Mouse (Mus musculus) midbrain, embryonic 14.5 days (tissue): ENCODE results near the gene Ctdspl. TPM values are rescaled to one million over a fixed set of nuclear protein-coding genes. Genes with fewer than 3 reads are reported as not detected.
A peak's percentile ranks its signal among the peaks of the same experiment; 100 is the strongest.

ENCODE experiments used
- ATAC-seq: fragments of 200-750 bp; cut with Nextera tagmentation; 2 replicates; pipeline ENCODE4 v1.8.0; 2017; ENCODE audit warnings: moderate number of reproducible peaks, moderate library complexity; ENCODE audit not compliant: low FRiP score, low TSS enrichment
- DNase-seq: peaks from one replicate; pipeline ENCODE4 v3.0.0-alpha.2; 2015
- H3K27ac ChIP-seq: fragments of 300-500 bp; sonication (generic); replicated peaks from 2 replicates; pipeline ENCODE4 v1.5.1; 2014; ENCODE audit warnings: mild to moderate bottlenecking, low read depth, low read length, moderate library complexity
- H3K27me3 ChIP-seq: fragments of 300-500 bp; sonication (generic); 2 replicates; pipeline ENCODE4 v1.6.1; 2014; ENCODE audit warnings: low read length, control low read depth, mixed read lengths; ENCODE audit not compliant: control insufficient read depth, insufficient read depth
- H3K36me3 ChIP-seq: fragments of 300-500 bp; sonication (generic); 2 replicates; pipeline ENCODE4 v1.6.1; 2014; ENCODE audit warnings: low read length, control low read depth; ENCODE audit not compliant: control insufficient read depth, insufficient read depth
- H3K4me1 ChIP-seq: fragments of 300-500 bp; sonication (generic); 2 replicates; pipeline ENCODE4 v1.6.1; 2014; ENCODE audit warnings: mild to moderate bottlenecking, antibody characterized with exemption, low read length, control low read depth; ENCODE audit not compliant: control insufficient read depth, insufficient read depth
- H3K4me2 ChIP-seq: fragments of 300-500 bp; sonication (generic); 2 replicates; pipeline ENCODE4 v1.6.1; 2014; ENCODE audit warnings: mild to moderate bottlenecking, low read length, moderate library complexity
- H3K4me3 ChIP-seq: fragments of 300-500 bp; sonication (generic); replicated peaks from 2 replicates; pipeline ENCODE4 v1.5.1; 2014; ENCODE audit warnings: low read depth, low read length
- H3K9ac ChIP-seq: fragments of 300-500 bp; sonication (generic); replicated peaks from 2 replicates; pipeline ENCODE4 v1.6.1; 2014; ENCODE audit warnings: mild to moderate bottlenecking, low read length, moderate library complexity
- H3K9me3 ChIP-seq: fragments of 300-500 bp; sonication (generic); 2 replicates; pipeline ENCODE4 v1.6.1; 2016; ENCODE audit warnings: low read length, control low read depth, mixed read lengths; ENCODE audit not compliant: control insufficient read depth
- WGBS: fragments of 180-500 bp; shearing (Covaris S2); extraction: QIAGEN DNeasy Blood & Tissue Kit; methylation state at CpG from one replicate; pipeline ENCODE4 v1.1.7; 2014; 5-methylcytosine and 5-hydroxymethylcytosine counted together
- polyA plus RNA-seq: library from polyadenylated mRNA; unstranded; fragments of >200 nt; fragmentation: Nextera tagmentation; extraction: Ambion mirVana; gene quantifications from 2 replicates; pipeline ENCODE4 v1.2.1, GENCODE M21; 2014

Gene Ctdspl
- polyA plus RNA-seq, 1 experiment from 2014 or later = 8.2 TPM

DNA sequence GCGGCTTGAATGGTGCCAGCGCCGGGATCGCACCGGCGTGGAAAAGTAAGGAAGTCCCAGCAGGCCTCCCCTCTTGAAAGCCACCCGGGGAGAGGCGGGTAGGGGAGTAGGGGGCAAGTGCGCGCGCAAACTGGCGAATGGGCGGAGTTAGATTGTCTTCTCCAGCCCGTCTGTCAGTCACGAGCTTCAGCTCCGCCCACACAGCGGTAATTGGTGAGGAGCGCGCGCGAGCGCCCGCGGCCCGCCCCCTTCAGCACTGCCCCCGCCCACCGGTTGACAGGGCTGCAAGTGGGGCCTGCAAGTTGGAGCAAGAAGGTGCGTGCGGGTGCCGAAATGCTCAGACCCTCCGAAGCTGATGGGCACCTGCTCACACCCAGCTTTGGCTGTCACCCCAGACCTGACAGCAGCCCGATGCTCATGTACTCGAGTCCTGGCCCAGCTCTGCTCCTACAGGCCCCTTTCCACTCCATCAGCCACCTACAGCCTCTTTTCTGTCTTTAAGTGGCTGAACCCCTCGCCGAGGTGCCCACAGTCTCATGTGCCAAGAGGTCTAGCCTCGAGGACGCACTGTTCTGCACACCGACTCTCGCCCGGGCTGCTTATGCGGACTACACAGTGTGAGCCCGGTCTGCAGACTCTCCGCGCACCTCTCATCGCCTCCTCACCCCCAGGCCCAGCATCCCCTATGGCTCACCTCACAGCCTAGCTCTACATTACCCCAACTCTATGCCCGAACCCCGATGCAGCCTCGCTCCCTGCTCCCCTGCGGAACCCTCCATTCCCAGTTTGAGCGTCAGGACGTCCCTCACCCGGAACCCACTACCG, 755 bp upstream of the Ctdspl start:
- no peaks in the 10 kb centered on the region for H3K27me3 ChIP-seq
- peak; percentile 89 for ATAC-seq

DNA sequence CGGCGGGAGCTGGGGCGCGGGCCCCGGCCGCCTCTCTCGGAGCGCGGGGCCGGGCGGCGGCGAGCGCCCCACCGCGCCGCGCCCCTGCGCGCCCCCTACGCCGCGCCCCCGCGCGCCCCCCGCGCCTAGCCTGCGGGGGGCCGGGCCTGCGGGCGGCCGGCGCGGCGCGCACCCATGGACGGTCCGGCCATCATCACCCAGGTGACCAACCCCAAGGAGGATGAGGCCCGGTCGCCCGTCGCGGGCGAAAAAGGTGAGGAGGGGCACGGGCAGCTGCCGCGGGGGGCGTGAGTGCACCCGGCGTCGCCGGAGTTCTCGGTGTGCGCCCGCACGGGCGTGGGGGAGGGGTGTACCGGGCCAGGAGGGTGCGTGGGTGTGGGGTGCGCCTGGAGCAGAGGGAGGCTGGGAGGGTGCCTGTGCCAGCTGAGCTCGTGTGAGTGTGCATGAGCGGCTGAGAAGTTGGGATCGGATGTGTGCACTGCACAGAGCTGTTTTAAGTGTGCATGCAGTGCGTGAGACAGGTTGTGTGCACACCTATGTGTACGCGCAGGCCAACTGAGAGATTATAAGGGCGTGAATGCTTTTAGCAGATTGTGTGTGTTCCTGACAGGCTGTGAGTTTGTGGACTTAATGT, 552 bp downstream of the Ctdspl start:
- 4% methylated on average over 31 of the region's 68 CpGs for WGBS
- H3K9ac ChIP-seq = peak overlapping the region; percentile 84
- peaks cover 18% of the 10 kb centered on the region for H3K4me1 ChIP-seq
- H3K27ac ChIP-seq = peak overlapping the region; percentile 84
- peak overlapping the region; percentile 98 for H3K4me2 ChIP-seq
- ATAC-seq (peak; percentile 38; the same call in 1 of the 2 replicates), DNase-seq (peak; percentile 66)
- H3K36me3 ChIP-seq = no peaks in the 10 kb centered on the region
- no peaks in the 10 kb centered on the region for H3K27me3 ChIP-seq
- H3K4me3 ChIP-seq = peak overlapping the region; percentile 70
- H3K9me3 ChIP-seq = no peaks in the 10 kb centered on the region

More for the DNA sequence above, 755 bp upstream of the Ctdspl start:
- peak overlapping the region; percentile 84 for H3K27ac ChIP-seq
- H3K9me3 ChIP-seq = no peaks in the 10 kb centered on the region
- WGBS = under 1% methylated on average over 53 of the region's 53 CpGs
- H3K9ac ChIP-seq = peak overlapping the region; percentile 84
- H3K4me2 ChIP-seq = peak overlapping the region; percentile 98
- peak overlapping the region; percentile 70 for H3K4me3 ChIP-seq
- DNase-seq = peak; percentile 95
- H3K36me3 ChIP-seq = no peaks in the 10 kb centered on the region
- H3K4me1 ChIP-seq = peaks cover 18% of the 10 kb centered on the region

DNA sequence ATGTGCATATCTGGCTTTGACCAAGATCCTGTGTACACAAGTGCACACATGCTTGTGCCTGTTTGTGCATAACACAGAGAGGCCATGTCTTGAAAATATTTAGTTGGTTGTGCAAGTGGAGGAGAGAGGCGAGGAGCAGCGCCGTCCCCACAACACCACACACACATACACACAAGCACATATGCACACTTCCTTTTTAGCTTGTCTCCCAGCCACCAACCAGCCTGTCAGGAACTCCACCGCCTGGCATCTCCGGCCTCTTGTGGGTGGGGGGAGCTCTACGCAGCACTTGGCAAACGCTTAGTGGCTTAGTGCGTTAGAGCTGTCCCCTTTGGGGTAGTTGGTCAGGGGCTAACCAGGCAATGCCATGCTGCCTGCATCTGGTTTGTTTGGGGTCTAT, 1.2 kb downstream of the Ctdspl start:
- Histone ChIP-seq H3K4me3 (peak overlapping the region; percentile 70), H3K4me2 (peak overlapping the region; percentile 98), H3K27ac (no peak overlapping the region), H3K9ac (peak overlapping the region; percentile 84; the same call in 1 of the 2 replicates), H3K9me3 (no peaks in the 10 kb centered on the region), H3K27me3 (no peaks in the 10 kb centered on the region), H3K4me1 (peaks cover 18% of the 10 kb centered on the region), H3K36me3 (no peaks in the 10 kb centered on the region)
- ATAC-seq (no peak), DNase-seq (peak; percentile 47)
- 43% methylated on average over 8 of the region's 8 CpGs for WGBS

DNA sequence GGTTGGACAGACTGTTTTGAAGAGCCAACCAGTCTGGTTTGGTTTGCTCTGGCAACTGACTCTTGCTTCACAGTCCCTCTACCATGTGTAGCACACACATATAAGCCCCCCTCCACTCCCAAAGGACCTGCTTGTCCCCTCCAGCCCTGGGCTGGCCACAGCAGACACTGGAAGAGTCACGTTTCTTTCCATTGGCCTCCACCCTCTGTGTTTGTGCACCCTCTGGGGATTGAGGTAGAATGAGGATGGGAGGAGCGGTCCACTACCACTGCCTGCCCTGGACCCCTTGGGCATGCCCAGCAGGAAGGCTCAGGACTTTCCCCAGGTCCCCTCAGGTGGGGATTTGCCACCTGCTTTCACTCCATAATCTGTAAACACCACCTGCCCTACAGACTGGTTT, 1.8 kb downstream of the Ctdspl start:
- DNase-seq = no peak
- no peaks in the 10 kb centered on the region for H3K36me3 ChIP-seq
- H3K9me3 ChIP-seq = no peaks in the 10 kb centered on the region
- 47% methylated on average over 2 of the region's 2 CpGs for WGBS
- no peak overlapping the region for H3K27ac ChIP-seq
- ATAC-seq = no peak
- no peaks in the 10 kb centered on the region for H3K27me3 ChIP-seq
- peak overlapping the region; percentile 98 for H3K4me2 ChIP-seq
- H3K4me3 ChIP-seq = no peak overlapping the region; the same call in 1 of the 2 replicates
- H3K9ac ChIP-seq = 0 out of 2 replicates have a peak overlapping the region, but pooled peaks have one; percentile 16
- peaks cover 18% of the 10 kb centered on the region for H3K4me1 ChIP-seq

DNA sequence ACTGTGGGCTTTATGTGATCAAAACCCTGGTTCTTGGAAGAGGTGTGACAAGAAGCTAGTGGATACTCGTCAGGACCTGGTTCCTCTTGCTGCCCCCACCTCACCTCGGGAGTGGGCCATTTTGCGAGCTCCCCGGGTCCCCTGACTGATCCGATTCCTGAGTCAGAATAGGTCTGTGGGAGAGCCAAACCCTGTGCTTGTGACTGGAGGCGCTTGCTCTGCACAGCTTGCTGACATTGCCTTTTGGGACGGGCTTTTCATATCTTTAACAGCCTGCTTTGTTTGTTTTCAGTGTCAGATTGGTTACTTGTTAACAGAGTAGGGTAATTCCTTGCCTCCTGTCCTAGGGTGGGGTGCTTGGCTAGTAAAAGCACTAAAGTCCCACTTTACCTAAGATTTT, 2.4 kb downstream of the Ctdspl start:
- WGBS = 51% methylated on average over 7 of the region's 7 CpGs
- H3K27ac ChIP-seq = no peak overlapping the region
- no peak overlapping the region for H3K4me3 ChIP-seq
- H3K36me3 ChIP-seq = no peaks in the 10 kb centered on the region
- 0 out of 2 replicates have a peak overlapping the region, but pooled peaks have one; percentile 16 for H3K9ac ChIP-seq
- H3K4me2 ChIP-seq = no peak overlapping the region
- DNase-seq (no peak), ATAC-seq (no peak)
- no peaks in the 10 kb centered on the region for H3K9me3 ChIP-seq
- no peaks in the 10 kb centered on the region for H3K27me3 ChIP-seq
- peaks cover 18% of the 10 kb centered on the region for H3K4me1 ChIP-seq

DNA sequence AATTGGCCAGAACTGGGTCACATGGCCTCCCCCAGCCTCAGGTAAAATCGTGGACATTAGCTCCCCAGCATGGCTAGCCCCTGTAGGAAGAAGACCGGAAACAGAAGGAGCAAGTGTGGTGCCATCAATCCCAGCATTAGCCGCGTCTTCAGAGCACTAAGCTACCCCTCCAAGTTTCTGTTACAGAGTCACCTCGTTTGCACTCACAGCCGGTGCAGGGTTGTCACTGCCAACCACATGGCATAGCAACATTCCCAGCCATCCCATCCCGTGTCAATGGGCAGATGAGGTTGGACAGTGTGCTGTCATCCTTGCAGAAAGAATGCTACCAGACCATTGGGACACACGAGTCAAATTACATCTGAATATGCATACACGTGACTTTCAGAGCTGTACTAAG, 4.4 kb downstream of the Ctdspl start:
- no peak overlapping the region for H3K4me2 ChIP-seq
- no peak overlapping the region for H3K27ac ChIP-seq
- ATAC-seq (no peak), DNase-seq (no peak)
- peaks cover 13% of the 10 kb centered on the region for H3K4me1 ChIP-seq
- WGBS = 78% methylated on average over 9 of the region's 9 CpGs
- no peak overlapping the region for H3K4me3 ChIP-seq
- H3K9me3 ChIP-seq = no peaks in the 10 kb centered on the region
- H3K36me3 ChIP-seq = no peaks in the 10 kb centered on the region
- no peaks in the 10 kb centered on the region for H3K27me3 ChIP-seq
- no peak overlapping the region for H3K9ac ChIP-seq

DNA sequence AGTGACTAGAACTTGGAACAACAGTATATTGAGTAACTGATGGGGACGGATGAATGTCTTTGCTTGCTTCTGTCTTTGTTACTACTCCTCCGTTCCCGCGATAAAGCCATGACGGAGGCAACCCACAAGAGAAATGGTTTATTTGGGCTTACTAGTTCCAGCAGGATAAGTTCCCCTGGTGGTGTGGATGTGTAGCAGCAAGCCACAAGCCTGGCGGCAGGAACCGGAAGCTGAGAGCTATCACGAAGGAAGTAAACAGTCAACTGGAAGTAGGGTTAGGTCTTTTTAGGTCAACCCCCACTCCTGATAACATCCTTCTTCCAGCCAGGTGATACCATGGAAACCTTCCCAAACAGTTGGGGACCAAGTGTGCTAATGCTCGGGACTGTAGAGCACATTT, 7.5 kb downstream of the Ctdspl start:
- Histone ChIP-seq H3K36me3 (no peaks in the 10 kb centered on the region), H3K27ac (no peak overlapping the region), H3K27me3 (no peaks in the 10 kb centered on the region), H3K4me3 (no peak overlapping the region), H3K9ac (no peak overlapping the region), H3K4me1 (no peaks in the 10 kb centered on the region), H3K4me2 (no peak overlapping the region), H3K9me3 (no peaks in the 10 kb centered on the region)
- WGBS = 90% methylated on average over 9 of the region's 9 CpGs
- ATAC-seq = no peak
- DNase-seq = no peak

DNA sequence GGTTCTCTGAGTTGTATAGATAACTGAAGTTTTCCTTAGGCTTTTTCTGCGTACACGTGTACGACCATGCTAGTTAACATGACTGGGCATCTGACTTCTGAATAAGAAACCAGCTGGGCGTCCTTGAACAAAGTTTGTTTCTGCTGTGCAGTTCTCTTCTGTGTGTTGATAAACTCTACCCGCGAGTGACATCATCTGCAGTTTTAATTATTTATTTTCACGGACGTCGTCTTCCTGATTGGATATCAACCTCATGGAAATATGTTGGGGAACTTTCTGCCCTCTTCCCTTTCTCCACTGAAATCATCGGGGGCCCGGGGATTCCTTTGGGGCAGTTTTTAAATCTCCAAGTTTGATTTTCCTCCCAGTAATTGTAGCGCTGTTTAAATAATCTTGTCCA, 8.1 kb downstream of the Ctdspl start:
- H3K9ac ChIP-seq = no peak overlapping the region
- no peaks in the 10 kb centered on the region for H3K9me3 ChIP-seq
- H3K4me3 ChIP-seq = no peak overlapping the region
- no peak for ATAC-seq
- 85% methylated on average over 12 of the region's 12 CpGs for WGBS
- no peaks in the 10 kb centered on the region for H3K27me3 ChIP-seq
- H3K36me3 ChIP-seq = no peaks in the 10 kb centered on the region
- no peak for DNase-seq
- H3K4me1 ChIP-seq = no peaks in the 10 kb centered on the region
- no peak overlapping the region for H3K27ac ChIP-seq
- no peak overlapping the region for H3K4me2 ChIP-seq
